Mouse (Mus musculus) stomach, embryonic 16.5 days (tissue): ENCODE data around the gene Nek2. TPM values are rescaled to one million over a fixed set of nuclear protein-coding genes. Genes with fewer than 3 reads are reported as not detected.

Source experiments
- ATAC-seq: fragments of 200-750 bp; cut with Nextera tagmentation; 2 replicates; pipeline ENCODE4 v1.8.0; 2017; ENCODE audit warnings: moderate number of reproducible peaks, moderate TSS enrichment; ENCODE audit not compliant: insufficient read depth, low FRiP score
- H3K27ac ChIP-seq: fragments of 300-500 bp; sonication (generic); 2 replicates; pipeline ENCODE4 v1.5.1; 2014; ENCODE audit warnings: low read length
- H3K27me3 ChIP-seq: fragments of 300-500 bp; sonication (generic); 2 replicates; pipeline ENCODE4 v1.6.1; 2014; ENCODE audit warnings: low read length, control low read depth, mixed read lengths; ENCODE audit not compliant: control insufficient read depth, insufficient read depth
- H3K36me3 ChIP-seq: fragments of 300-500 bp; sonication (generic); 2 replicates; pipeline ENCODE4 v1.6.1; 2014; ENCODE audit warnings: low read length; ENCODE audit not compliant: control insufficient read depth, insufficient read depth
- H3K4me1 ChIP-seq: fragments of 300-500 bp; sonication (generic); 2 replicates; pipeline ENCODE4 v1.6.1; 2014; ENCODE audit warnings: low read length, control low read depth, mixed read lengths; ENCODE audit not compliant: control insufficient read depth, insufficient read depth
- H3K4me2 ChIP-seq: fragments of 300-500 bp; sonication (generic); 2 replicates; pipeline ENCODE4 v1.6.1; 2014; ENCODE audit warnings: low read depth, low read length, mixed read lengths
- H3K4me3 ChIP-seq: fragments of 300-500 bp; sonication (generic); replicated peaks from 2 replicates; pipeline ENCODE4 v1.5.1; 2014; ENCODE audit warnings: mild to moderate bottlenecking, low read length
- H3K9ac ChIP-seq: fragments of 300-500 bp; sonication (generic); 2 replicates; pipeline ENCODE4 v1.6.1; 2014; ENCODE audit warnings: low read length
- H3K9me3 ChIP-seq: fragments of 300-500 bp; sonication (generic); replicated peaks from 2 replicates; pipeline ENCODE4 v1.6.1; 2016; ENCODE audit warnings: low read length, control low read depth; ENCODE audit not compliant: control insufficient read depth
- WGBS: fragments of 180-500 bp; shearing (Covaris S2); extraction: QIAGEN DNeasy Blood & Tissue Kit; methylation state at CpG from one replicate; pipeline ENCODE4 v1.1.7; 2014; 5-methylcytosine and 5-hydroxymethylcytosine counted together
- polyA plus RNA-seq: library from polyadenylated mRNA; unstranded; fragments of >200 nt; fragmentation: Nextera tagmentation; extraction: Ambion mirVana; gene quantifications from 2 replicates; pipeline ENCODE4 v1.2.1, GENCODE M21; 2015

The Nek2 gene
- 32.1 and 34.0 TPM in 2 replicates for polyA plus RNA-seq

- no peaks in the 10 kb centered on the region for H3K9me3 ChIP-seq
- H3K36me3 ChIP-seq, result peaks cover 10% of the 10 kb centered on the region
- H3K27me3 ChIP-seq, result no peaks in the 10 kb centered on the region; the same call in 1 of the 2 replicates
- WGBS, result under 1% methylated on average over 79 of the region's 79 CpGs
- H3K4me2 ChIP-seq, result peak within 1 kb of the TSS; percentile 92
- peak within 1 kb of the TSS; percentile 83 for H3K9ac ChIP-seq
- peak within 1 kb of the TSS; percentile 94 for H3K4me3 ChIP-seq
- peak; percentile 93 for ATAC-seq
- H3K4me1 ChIP-seq, result peaks cover 18% of the 10 kb centered on the region
- peak within 1 kb of the TSS; percentile 74 for H3K27ac ChIP-seq
Observed at GRCm38 (mm10) chr1:191821326-191822091, at the start of gene Nek2. Gene Nek2 (plus strand): TSS chr1:191821444.

- no peak for ATAC-seq
- H3K36me3 ChIP-seq, result peaks cover 14% of the 10 kb centered on the region; the same call in 1 of the 2 replicates
- no peak overlapping the region for H3K4me2 ChIP-seq
- peaks cover 3% of the 10 kb centered on the region; the same call in 1 of the 2 replicates for H3K4me1 ChIP-seq
- H3K4me3 ChIP-seq, result no peak overlapping the region
- no peaks in the 10 kb centered on the region for H3K9me3 ChIP-seq
- 52% methylated on average over 5 of the region's 5 CpGs for WGBS
- H3K27me3 ChIP-seq, result no peaks in the 10 kb centered on the region
- no peak overlapping the region for H3K27ac ChIP-seq
- no peak overlapping the region for H3K9ac ChIP-seq
Observed at GRCm38 (mm10) chr1:191774106-191774505, 47.1 kb upstream of the Nek2 start.

- H3K36me3 ChIP-seq, result peaks cover 18% of the 10 kb centered on the region; the same call in 1 of the 2 replicates
- H3K9ac ChIP-seq, result no peak overlapping the region
- no peak overlapping the region for H3K27ac ChIP-seq
- H3K27me3 ChIP-seq, result no peaks in the 10 kb centered on the region
- no peak overlapping the region for H3K4me3 ChIP-seq
- WGBS, result 75% methylated on average over 8 of the region's 8 CpGs
- ATAC-seq, result no peak
- H3K9me3 ChIP-seq, result no peaks in the 10 kb centered on the region
- H3K4me2 ChIP-seq, result no peak overlapping the region
- H3K4me1 ChIP-seq, result peaks cover 3% of the 10 kb centered on the region; the same call in 1 of the 2 replicates
Observed at GRCm38 (mm10) chr1:191775116-191775515, 46.1 kb upstream of the Nek2 start.

- no peaks in the 10 kb centered on the region for H3K9me3 ChIP-seq
- no peak overlapping the region for H3K9ac ChIP-seq
- peaks cover 18% of the 10 kb centered on the region; the same call in 1 of the 2 replicates for H3K36me3 ChIP-seq
- ATAC-seq, result no peak
- no peak overlapping the region for H3K4me3 ChIP-seq
- H3K4me1 ChIP-seq, result peaks cover 3% of the 10 kb centered on the region; the same call in 1 of the 2 replicates
- no peak overlapping the region for H3K4me2 ChIP-seq
- H3K27ac ChIP-seq, result no peak overlapping the region
- H3K27me3 ChIP-seq, result no peaks in the 10 kb centered on the region
- WGBS, result 61% methylated on average over 8 of the region's 8 CpGs
Observed at GRCm38 (mm10) chr1:191777521-191777920, 43.7 kb upstream of the Nek2 start.

GRCm38 (mm10) chr1:191780470-191780869, 40.8 kb upstream of the Nek2 start:
- H3K4me3 ChIP-seq, result no peak overlapping the region
- no peak overlapping the region for H3K4me2 ChIP-seq
- H3K36me3 ChIP-seq, result peaks cover 11% of the 10 kb centered on the region; the same call in 1 of the 2 replicates
- no peak overlapping the region for H3K9ac ChIP-seq
- 0 out of 2 replicates have a peak overlapping the region, but pooled peaks have one; percentile 27 for H3K27ac ChIP-seq
- 95% methylated on average over 1 of the region's 1 CpGs for WGBS
- no peaks in the 10 kb centered on the region for H3K9me3 ChIP-seq
- no peak for ATAC-seq
- no peaks in the 10 kb centered on the region; the same call in 1 of the 2 replicates for H3K4me1 ChIP-seq
- no peaks in the 10 kb centered on the region for H3K27me3 ChIP-seq

GRCm38 (mm10) chr1:191785108-191785507, 36.1 kb upstream of the Nek2 start:
- no peaks in the 10 kb centered on the region; the same call in 1 of the 2 replicates for H3K4me1 ChIP-seq
- WGBS, result 53% methylated on average over 11 of the region's 11 CpGs
- H3K9ac ChIP-seq, result no peak overlapping the region
- ATAC-seq, result peak; percentile 58; the same call in 1 of the 2 replicates
- no peaks in the 10 kb centered on the region; the same call in 1 of the 2 replicates for H3K36me3 ChIP-seq
- 0 out of 2 replicates have a peak overlapping the region, but pooled peaks have one; percentile 41 for H3K27ac ChIP-seq
- H3K27me3 ChIP-seq, result no peaks in the 10 kb centered on the region
- no peaks in the 10 kb centered on the region; the same call in 1 of the 2 replicates for H3K9me3 ChIP-seq
- H3K4me2 ChIP-seq, result no peak overlapping the region
- no peak overlapping the region for H3K4me3 ChIP-seq

- ATAC-seq, result no peak
- no peaks in the 10 kb centered on the region for H3K4me1 ChIP-seq
- H3K9me3 ChIP-seq, result no peaks in the 10 kb centered on the region; the same call in 1 of the 2 replicates
- WGBS, result 59% methylated on average over 6 of the region's 6 CpGs
- no peak overlapping the region for H3K4me3 ChIP-seq
- no peaks in the 10 kb centered on the region for H3K27me3 ChIP-seq
- H3K27ac ChIP-seq, result no peak overlapping the region
- H3K9ac ChIP-seq, result no peak overlapping the region
- no peaks in the 10 kb centered on the region for H3K36me3 ChIP-seq
- H3K4me2 ChIP-seq, result no peak overlapping the region
Observed at GRCm38 (mm10) chr1:191786255-191786654, 35.0 kb upstream of the Nek2 start.

- H3K9ac ChIP-seq, result no peak overlapping the region
- no peak overlapping the region for H3K4me2 ChIP-seq
- 39% methylated on average over 4 of the region's 4 CpGs for WGBS
Observed at GRCm38 (mm10) chr1:191787379-191787778, 33.9 kb upstream of the Nek2 start.

GRCm38 (mm10) chr1:191792991-191793390, 28.3 kb upstream of the Nek2 start:
- 73% methylated on average over 8 of the region's 8 CpGs for WGBS
- Histone ChIP-seq H3K9ac (no peak overlapping the region), H3K4me1 (peaks cover 4% of the 10 kb centered on the region; the same call in 1 of the 2 replicates), H3K27ac (no peak overlapping the region), H3K36me3 (no peaks in the 10 kb centered on the region), H3K4me2 (no peak overlapping the region), H3K27me3 (no peaks in the 10 kb centered on the region), H3K9me3 (no peaks in the 10 kb centered on the region; the same call in 1 of the 2 replicates), H3K4me3 (no peak overlapping the region)
- ATAC-seq, result no peak

More at GRCm38 (mm10) chr1:191787379-191787778, 33.9 kb upstream of the Nek2 start:
- H3K9me3 ChIP-seq, result no peaks in the 10 kb centered on the region; the same call in 1 of the 2 replicates
- H3K27ac ChIP-seq, result no peak overlapping the region
- H3K36me3 ChIP-seq, result no peaks in the 10 kb centered on the region
- no peaks in the 10 kb centered on the region for H3K4me1 ChIP-seq
- no peaks in the 10 kb centered on the region for H3K27me3 ChIP-seq
- no peak overlapping the region for H3K4me3 ChIP-seq
- no peak for ATAC-seq
